Mouse (Mus musculus): ENCODE data around the gene Slc7a5.
A peak's percentile ranks its signal among the peaks of the same experiment; 100 is the strongest.

The Slc7a5 gene

DNA sequence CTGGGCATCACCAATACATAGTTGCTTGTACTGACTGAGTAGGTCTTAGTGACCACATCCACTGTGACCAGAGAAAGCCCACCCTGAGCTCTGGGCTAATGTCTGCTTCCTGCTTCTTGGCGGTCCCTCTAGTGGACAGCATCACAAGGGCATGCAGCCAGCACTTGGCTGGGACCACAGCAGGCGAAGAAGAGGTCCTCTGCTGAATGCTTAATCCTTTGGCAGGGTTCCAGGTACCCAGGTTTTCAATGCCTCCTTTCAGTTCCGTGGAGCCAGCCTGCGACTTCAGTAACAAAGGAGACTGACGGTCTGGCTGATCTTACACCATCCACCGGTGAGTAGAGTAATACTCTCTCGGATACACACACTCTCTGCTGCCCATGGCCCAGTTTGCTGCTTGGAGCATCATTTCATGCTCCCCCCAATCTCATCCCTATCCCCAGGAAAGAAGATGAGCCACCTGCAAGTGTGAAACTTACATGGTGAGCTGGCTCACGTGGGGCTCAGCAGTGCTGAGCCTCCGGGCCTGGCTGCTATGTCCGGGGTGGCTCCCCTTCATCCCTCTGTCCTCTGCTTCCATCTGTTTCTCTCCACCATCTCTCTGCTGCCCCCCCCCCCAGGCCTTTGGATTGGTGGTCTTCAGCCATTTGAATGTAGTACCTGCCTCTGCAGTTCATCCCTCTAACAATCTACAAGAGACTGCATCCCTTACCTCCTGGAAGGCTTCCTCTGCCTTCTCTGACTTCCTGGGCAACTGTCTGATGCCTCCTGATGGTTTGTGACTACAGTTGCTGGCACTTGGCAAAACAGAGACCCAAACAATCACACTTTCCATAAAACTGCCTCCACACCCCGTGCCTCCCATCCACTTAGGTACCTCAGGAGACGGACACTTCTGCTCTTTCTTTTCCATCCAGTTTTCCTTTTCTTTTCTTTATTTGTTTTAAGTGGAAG, 28.1 kb upstream of the Slc7a5 start:
- DNase-seq (ENCODE audit: low read depth, low spot score): peak; percentile 39

DNA sequence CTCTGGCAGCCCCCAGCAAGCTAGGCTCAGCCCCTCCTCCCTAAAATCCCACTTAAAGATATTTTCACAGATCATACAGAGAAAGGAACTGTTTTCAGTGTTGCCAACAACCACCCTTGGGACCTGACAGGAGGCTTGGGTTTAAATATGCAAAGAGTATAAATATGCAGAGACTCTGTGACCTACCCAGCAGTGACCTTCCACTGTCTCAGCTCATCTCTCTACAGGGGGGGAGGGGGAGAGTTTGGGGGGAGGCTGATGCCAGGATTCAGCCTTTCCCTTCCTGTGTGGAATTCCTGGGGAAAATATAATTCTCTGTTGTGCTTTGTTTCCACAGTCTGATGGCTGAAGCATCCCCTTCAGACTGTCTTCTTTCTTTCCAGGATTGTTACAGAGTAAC, 27.4 kb upstream of the Slc7a5 start:
- no peak for DNase-seq (ENCODE audit: low read depth, low spot score)

DNA sequence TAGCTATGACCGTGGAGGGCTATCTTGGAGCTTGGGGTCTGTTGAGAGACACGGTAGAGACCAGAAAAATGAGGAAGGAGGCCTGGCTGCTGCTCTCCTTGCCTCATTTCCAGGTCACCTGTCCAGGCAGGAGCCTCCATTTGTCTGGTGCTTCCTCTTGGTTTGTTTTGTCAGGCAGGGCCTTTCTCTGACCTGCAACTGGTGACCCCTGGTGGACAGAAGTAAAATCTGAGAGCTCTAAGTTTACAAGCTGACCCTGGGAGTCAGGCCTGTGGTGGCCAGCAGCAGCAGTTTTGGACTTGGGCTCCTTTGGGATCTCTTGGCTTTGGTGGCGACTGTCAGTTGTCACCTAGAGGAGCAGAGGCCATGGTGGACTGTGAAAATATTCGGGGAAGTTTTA, 27.0 kb upstream of the Slc7a5 start:
- peak; percentile 73 for DNase-seq (ENCODE audit: low read depth, low spot score)

DNA sequence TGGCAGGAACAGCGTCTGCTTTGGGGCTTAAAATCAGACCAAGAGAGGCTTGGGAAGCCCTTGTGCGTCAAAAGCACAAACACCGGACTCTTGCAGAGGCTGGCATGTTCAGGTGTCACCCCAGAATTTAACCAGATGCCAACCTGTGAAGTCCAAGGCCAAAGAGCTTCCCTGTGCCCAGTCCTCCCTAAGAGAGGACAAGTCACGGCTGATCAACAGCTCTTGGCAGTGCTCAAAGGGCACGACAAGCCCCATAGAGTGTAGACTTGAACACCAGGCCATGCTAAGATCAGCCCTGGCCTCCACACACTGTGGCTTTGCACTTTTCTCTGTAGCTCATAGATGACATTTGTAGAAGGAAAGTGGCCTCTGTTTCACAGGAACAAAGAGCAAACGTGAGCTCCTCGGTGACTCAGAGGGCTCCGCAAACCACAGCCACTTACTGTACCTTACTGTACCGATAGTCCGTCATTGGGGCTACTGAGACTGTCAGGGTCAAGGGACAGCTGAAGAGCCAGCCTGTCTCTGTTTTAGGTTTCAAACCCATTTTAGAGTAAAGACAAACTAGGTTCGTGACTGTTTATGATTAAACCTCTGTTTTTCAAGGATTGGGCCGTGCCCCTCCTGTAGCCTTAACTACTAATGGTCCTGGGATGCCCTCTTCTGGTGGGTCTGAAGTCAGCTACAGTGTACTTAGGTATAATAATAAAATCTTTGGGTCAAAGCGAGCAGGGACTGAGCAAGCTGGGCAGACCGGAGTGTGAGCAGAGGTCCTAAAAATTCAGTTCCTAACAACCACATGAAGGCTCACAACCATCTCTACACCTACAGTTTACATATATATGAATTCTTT, 25.4 kb upstream of the Slc7a5 start:
- DNase-seq (ENCODE audit: low read depth, low spot score): no peak

DNA sequence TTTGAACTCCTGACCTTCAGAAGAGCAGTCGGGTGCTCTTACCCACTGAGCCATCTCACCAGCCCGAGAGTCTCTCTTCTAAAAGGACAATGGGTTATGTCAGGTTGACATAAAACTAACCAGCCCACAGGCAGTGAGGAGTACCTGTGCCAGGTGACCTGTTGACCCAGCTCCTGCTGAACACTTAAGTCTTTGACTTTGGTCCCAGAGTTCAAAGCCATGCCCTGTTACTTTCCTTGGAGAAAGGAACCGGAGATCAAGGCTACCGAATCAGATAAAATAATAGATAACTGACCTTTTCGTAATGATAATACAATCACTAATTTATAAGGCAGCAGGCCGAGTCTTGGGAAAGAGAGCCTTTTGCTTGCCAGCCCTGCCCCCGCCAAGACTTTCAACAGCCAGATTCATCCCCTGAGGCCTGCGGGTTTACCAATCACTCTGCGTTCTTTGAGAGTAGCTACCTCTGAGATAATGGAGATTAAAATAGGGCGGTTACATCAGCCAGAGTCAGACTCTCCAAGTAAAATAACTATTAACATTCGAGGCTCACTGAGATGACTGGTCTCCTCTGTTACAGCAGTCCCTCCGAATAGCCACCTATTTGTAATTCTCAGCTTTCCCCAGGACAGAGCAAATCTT, 24.7 kb upstream of the Slc7a5 start:
- DNase-seq (ENCODE audit: low read depth, low spot score): no peak

DNA sequence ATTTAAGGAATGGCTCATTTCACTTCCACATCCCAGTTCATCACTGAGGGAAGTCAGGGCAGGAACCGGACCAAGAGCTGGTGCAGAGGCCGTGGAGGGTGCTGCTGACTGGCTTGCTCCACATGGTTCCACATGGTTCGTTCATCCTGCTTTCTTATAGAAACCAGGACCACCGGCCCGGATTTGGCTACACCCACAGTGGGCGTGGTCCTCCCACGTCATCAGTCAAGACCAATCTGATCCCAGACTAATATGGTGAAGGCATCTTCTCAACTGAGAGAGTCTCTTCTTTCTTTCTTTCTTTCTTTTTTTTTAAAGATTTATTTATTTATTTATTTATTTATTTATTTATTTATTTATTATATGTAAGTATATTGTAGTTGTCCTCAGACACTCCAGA, 24.1 kb upstream of the Slc7a5 start:
- no peak for DNase-seq (ENCODE audit: low read depth, low spot score)

DNA sequence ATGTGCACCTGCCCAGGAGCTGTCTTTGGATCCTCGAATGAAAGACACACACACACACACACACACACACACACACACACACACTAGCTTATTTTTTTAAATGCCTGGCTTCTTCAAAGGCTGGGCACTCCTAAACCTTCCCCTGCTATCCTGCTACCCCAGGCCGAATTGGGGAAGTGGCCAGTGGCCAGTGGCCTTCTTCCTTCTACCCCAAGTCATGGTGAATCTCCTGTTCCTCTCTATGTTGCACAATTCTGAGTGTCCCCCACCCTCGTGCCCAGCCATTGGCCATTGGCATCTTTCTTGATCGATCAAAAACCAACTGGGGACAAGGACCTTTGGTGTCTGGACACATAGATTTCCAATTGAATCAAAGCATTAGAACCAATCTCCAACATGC, 22.6 kb upstream of the Slc7a5 start:
- DNase-seq (ENCODE audit: low read depth, low spot score): no peak

DNA sequence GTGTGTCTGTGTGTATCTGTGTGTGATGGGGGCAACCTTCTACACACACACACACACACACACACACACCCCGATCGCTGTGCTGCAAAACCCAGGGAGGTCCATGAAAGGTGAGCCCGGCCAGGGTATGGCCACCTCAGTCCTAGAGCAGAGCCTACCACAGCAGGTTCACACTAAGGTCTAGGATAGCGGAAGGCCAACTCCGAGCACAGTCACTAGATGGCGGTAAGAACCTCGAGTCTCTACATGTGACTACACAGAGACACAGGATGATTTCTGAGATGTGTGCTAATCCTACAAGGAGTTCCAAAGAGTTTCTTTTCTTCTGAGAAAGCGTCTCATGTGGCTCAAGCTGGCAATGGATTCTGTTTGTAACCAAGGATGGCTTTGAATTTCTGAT, 19.8 kb upstream of the Slc7a5 start:
- peak; percentile 87 for DNase-seq (ENCODE audit: low read depth, low spot score)

DNA sequence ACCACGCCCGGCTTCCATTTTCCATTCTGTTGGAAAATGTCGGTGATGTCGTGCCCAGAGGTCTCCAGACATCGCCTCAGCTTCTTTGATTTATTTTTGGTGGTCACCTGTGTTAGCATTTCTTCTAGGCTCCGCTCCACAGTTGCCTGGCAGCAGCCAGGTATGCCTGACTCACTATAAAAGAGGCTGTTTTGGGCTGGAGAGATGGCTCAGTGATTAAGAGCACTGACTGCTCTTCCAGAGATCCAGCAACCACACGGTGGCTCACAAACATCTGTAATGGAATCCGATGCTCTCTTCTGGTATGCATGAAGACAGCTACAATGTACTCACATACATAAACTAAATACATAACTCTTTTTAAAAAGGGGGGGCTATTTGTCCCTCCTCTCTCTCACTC, 18.8 kb upstream of the Slc7a5 start:
- DNase-seq (ENCODE audit: low read depth, low spot score): peak; percentile 55

DNA sequence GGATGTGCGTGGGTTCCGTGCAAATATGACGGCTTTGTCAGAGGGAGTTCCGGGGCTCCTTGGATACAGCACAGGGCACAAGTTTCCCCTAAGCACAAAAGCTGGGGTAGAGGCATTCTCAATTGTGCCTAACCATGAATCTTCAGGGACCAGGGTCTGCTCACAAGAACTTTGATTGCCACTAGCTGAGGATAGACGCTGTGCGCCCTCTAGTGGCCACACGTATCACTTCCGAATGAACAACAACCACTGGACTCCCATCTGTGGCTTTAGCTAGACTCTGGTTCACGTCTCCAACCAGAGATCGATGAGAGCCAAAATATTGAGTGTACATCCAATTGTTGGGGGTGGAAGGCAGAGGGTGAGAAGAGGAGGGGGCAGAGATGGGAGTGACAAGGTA, 18.1 kb upstream of the Slc7a5 start:
- peak; percentile 94 for DNase-seq (ENCODE audit: low read depth, low spot score)

DNA sequence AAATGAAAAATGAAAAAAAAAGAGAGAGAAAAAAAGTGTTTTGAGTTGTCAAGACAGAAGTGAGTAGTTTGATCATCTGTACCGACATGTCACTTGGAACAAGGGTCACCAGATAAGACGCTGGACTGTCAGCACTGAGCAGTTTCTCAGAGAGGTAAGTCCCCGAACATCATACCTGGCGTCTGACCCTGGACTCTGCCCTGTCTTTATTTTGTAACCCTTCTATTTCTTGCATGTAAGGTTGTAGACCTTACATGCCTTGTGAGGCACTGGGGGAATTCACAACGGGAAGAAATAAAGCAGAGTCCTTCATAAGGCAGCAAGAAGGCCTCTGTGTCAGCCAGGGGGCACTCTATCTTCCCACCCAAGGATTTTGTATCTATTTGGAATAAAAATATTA, 17.2 kb upstream of the Slc7a5 start:
- DNase-seq (ENCODE audit: low read depth, low spot score): no peak

DNA sequence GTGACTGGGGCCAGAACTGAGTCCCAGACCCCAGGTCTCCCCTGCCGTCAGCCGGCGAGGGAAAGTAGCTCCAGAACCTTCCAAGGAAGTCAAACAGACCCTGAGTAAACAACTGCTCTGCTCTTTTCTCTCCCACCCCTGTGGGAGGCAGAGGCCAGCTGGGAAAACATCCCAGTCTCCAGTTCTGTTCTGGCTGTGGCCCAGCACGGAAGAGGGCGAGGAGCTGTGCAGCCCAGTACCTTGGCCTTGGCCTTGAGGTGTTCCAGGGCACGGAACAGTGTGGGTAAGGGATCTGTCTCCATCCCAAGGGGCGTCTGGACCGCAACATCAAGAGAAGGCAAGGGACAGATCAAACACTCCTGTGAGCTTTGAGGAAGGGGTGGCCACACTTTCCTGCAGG, 14.6 kb upstream of the Slc7a5 start:
- no peak for DNase-seq (ENCODE audit: low read depth, low spot score)

DNA sequence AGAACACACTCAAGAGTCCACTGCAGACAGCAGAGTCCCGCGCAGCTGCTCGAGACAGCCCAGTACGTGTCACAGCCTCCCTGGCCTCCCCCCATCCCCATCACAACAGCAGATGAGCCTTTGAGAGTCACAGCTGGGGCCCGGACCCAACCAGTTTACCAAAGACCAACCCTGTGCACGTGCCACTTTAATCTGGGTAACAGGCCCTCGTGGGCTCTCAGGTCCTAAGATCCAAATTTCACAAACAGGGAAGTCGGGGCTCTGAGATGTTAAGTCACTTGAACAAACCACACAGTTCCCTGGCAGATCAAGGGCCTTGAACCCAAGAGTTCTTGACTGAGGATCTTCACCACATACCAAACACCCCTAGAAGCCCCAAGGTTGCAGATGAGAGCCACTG, 14.1 kb upstream of the Slc7a5 start:
- DNase-seq (ENCODE audit: low read depth, low spot score): no peak

DNA sequence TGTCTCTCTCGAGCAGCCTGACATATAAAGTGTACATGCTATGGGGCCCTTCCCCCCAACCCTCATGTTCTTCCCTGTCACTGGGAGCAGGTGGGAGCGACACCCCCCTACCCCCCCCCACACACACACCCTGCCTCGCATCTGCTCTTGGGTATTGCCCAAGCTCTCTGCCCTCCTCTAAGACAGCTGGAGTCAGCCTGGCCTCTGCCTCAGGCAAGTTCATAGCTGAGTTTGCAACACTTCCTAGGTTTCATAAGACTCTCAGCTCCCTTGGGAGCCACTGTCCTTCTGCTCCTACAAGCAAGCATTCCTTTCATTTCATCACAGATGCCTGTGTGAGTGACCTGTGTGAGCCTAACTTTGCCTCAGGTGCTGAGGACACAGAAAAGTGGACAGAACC, 12.2 kb upstream of the Slc7a5 start:
- DNase-seq (ENCODE audit: low read depth, low spot score): peak; percentile 85

DNA sequence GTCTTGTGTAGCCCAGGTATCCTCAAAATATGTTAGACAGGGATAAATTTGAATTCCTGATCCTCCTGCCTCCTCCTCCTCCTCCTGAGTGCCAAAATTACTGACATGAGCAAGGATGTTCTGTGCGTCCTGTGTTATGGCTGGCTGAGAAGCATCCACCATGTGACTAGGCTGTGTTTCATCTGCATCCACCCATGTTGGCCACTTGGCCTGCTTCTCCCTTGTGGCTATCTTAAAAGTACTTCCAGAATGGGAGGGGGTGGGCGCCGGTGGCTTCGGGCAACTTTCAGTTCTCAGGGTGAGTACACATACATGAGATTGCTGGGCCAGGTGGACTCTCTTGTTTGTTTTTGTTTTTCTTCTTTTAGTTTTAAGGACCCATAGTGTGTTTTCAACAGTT, 11.7 kb upstream of the Slc7a5 start:
- no peak for DNase-seq (ENCODE audit: low read depth, low spot score)

DNA sequence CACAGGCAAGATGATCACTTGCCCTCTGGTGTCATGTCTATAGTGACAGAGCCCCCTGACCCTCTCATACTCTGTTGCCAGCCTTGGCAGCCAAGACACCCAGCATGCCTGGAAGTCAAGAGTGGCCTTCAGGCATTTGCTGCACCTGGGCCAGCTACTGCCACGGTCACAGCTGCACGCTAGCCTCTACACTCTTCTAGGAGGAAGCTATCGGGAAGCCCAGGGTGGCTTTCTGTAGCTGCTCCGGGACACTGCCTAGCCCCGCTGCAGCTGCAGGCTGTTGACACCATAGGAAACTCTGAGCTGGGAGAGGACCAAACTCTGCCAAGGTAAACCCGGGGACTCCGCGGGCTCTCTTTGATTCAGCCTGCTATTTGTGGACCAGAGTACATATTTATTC, 5.9 kb upstream of the Slc7a5 start:
- no peak for DNase-seq (ENCODE audit: low read depth, low spot score)

DNA sequence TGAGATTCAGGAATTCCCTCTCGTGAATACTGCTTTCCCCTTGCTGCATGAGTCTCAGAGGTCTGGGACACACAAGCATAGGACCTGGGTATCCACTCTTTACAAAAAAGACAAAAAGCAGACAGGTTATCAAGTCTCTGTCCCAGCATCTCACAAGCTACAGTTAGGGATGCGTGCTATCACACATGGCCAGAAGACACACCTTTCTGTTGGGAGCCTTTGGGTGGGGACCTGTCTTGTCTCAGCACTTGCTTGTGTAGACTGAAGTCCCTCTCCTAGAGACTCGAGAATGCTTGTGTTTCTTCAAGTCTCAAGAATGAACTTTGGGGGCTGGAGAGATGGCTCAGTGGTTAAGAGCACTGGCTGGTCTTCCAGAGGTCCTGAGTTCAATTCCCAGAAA, 5.3 kb upstream of the Slc7a5 start:
- no peak for DNase-seq (ENCODE audit: low read depth, low spot score)

DNA sequence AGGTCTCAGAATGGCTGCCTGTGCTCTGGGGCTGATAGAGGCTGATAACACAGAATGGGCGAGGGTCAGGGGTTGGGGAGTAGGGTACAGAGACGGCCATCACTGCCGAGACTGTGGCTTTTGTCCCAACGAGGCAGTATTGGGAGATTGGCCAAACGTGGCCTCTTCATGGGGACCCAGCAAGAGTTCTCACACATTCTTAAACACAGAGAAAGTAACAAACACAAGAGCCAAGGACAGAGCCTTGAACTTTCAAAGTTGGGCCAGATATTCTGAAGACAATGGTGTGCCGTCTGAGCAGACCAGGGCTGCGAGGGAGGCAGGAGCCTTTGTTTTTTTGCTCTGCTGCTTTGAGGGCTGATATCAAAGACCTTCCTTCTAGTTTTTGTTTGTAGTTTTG, 4.5 kb upstream of the Slc7a5 start:
- DNase-seq (ENCODE audit: low read depth, low spot score): no peak

DNA sequence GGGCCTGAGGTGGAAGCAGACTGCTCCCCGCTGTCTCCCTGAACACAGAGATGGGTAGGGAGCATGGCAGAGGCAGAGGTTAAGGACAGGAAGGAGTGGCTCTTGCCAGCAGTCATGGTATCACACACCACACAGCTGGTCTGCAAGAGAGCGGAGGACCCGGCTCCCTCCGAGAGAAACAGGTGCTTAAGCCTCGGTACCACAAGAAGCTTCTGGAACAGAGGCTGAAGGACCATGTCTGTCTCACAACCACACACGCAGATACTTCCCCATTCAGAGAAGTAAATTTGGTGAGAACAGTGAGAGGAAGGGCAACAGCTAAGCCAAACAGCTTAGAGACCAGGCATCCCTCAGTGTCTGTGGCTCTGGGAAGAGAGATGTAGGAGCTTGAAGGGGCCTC, 3.9 kb upstream of the Slc7a5 start:
- DNase-seq (ENCODE audit: low read depth, low spot score): no peak

DNA sequence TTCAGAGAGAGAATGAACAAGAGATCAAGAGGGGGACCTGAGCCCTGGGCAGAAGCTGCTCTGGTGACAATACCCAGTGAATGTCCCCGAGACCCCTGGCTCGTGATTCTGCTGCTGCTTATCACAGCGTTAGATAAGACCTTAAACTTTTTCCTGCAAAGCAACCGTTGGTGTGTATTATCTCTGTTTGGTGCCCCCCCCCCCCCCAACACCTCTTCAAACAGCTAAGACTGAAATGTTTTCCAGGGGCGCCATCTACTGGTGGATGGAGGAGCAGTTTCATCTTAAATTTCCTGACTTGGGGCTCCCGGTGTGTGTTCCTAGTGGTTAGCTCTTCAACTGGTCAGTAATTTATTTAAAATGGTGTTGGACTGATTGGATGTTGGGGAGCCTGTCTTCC, 2.2 kb upstream of the Slc7a5 start:
- peak; percentile 92 for DNase-seq (ENCODE audit: low read depth, low spot score)

DNA sequence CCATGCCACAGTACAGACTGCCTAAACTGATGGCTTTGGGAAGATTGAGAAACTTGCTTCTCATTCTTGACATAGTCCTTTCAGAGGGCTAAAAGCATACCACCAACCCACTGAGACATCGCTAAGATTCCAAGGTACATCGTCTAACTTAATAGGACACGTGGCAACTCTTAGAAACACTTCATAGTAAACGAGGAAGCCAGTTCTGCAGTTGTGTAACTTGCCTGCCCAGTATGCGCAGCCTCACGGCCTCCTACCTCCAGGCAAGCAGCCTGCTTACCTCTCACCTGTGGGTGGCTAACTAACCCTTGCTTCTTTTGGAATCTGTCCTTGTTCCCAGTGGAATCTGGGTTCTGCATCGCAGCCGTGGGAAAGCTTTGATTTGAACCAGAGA, 1.7 kb upstream of the Slc7a5 start:
- no peak for DNase-seq (ENCODE audit: low read depth, low spot score)

DNA sequence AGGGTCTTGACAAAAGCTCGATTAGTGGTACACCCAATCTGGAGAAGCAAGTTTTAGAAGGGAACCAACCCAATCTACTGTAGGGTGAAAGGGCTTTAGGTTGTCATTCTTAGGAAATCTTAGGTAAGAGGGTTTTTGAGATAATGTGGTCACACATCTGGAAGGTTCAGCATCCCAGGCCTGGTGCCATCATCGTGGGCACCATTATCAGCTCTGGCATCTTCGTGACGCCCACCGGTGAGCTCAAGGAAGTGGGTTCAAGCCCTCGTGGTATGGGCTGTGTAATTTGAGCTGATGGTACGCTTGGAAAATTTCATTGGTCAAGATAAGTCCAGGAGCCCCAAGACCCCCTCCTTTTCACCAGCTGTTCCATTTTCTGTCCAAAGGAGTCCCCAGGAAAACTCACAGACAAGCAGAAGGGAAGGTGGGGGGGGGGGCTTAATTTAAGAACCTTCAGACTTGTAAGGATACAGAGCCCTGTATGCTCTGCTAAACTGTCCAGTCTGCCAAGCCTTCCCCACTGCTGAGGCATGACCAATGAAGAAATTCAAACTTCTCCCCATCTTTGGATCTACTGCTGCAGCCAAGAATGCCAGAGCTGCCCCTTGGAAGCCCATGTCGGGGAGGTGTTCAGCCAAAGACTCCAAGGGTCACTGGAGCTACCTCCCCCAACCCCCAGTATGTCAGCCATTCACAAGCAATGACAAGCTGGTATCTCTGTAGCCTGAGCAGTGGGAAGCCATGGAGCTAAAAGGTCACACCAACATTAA, 1.1 kb upstream of the Slc7a5 start:
- no peak for DNase-seq (ENCODE audit: low read depth, low spot score)

All from 3T3-L1 (cell line).